Mouse (Mus musculus): ENCODE results near the gene Gm20708.

GRCm38 (mm10) chr11:117810401-117811046 is 1.1 kb downstream of the Gm20708 start:
- TF ChIP-seq TAL1 (IDR thresholded peaks at IDR 0.05; ENCODE audit: low read length) (no peak), GATA1 (IDR thresholded peaks at IDR 0.05; ENCODE audit: low read length) (no peak)
